Mouse (Mus musculus): ENCODE measurements around the gene Krt9.
"Not testable (repeated sequence)": the region's sequence is repeated elsewhere in the genome, so short reads cannot be mapped to it uniquely, and the experiment has no call there.

Krt9 gene

DNA sequence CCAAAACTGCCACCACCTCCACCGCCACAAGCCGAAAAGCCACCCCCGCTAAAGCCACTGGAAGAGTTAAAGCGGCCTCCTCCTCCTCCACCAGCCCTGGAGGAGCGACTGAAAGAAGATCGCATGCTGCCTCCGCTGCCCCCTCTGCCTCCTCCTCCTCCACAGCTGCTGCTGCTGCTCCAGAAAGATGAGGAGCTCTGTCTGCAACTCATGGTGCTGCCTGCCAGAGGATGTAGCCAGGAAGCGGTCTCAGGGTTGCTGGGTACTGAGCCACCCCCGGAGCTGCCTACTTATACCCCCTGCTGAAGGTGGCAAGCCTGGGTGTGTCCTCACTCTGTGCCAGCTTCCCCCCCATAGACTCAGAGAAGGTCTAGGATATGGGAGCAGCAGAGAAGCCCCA is at the start of gene Krt9:
Gene Krt9 (minus strand): TSS at position 255 of the 400 bp plus-strand sequence.
- no peak for DNase-seq (ENCODE audit: low spot score)

DNA sequence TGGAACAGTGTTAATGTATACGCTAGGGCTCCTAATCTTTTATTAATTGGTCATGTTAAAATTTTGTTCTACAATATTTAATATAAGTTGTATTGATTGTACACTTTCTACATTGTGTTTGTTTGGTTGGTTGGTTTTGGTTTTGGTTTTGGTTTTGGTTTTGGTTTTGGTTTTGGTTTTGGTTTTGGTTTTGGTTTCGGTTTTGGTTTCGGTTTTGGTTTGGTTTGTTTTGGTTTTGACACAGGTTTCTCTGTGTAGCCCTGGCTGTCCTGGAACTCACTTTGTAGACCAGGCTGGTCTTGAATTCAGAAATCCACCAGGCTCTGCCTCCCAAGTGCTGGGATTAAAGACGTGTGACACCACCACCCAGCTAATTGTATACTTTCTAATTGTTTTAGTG is 47.2 kb upstream of the Krt9 start:
- not testable (repeated sequence) for DNase-seq (ENCODE audit: low spot score)

DNA sequence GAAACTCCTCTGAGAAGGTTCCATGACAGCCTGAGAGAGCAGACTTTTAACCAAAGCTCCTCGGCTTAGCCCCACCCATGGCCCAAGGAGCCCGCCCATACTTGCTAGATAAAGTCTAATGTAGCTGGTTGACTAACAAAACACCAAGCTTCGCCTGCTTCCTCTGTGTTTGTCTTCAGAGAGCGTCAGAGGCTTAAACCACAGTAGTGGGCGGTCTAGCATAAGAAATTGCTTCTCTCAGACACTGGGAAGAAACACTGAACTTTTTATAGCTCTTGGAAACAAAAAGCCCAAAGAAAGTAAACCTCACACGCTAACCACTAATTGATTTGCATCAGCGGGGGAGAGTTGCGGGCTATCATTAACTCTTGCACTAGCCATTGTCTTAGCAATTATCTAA is 28.7 kb upstream of the Krt9 start:
- no peak for DNase-seq (ENCODE audit: low spot score)

DNA sequence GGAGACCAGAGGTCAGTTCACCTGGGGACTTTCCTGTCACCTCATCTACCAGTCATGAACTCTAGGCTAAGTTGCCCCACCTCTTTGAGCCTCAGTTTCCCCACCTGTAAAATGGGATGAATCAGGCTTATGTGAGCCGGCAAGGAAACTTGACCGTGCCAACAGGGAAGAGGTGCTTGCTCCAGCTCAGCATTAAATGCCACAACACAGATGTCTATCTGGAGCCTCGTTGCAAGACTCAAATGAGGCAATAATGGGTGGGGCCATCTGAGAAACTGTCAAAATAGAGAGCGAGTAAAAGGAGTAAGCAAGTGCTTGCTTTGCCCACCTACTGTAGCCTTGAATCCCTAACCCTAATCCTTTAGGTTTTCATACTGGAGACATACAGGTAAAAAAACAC is 26.3 kb upstream of the Krt9 start:
- no peak for DNase-seq (ENCODE audit: low spot score)

DNA sequence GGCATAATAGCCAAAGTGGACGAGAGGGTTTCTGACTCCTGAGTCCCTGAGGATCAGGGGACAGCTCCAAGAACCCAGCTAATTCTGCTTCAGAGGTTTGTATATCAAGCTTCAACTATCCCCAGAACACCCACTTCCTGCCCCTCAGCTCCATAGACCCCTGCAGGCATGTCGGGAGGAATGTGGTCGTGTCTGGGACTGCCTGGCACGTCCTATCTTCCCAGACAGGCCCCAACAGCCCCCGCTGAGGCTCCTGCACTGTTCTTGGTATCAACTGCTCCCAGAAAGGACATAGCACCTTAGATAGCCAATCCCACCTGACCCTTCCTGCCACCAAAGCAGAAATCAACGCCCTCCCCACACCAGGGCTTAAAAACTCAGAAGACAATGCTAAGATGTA is 15.5 kb upstream of the Krt9 start:
- DNase-seq (ENCODE audit: low spot score) = no peak

DNA sequence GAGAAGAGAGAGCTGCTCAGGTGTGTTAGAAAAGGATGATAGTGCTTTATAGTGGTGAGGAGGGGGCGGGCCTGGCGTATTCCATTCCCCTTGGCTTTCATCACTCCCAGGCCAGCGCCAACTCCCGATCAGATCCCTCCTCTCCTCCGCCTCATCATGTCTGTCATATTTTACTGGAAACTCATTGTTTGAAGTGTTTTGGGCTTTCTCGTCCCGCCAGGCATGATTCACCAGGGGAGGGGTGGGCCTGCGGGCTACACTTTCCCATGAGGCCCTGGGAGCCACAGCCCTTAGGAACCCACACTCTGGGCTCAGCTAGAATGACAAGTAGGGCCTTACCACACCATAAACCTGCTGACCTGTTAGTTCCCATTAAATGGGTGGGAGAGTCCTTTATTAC is 14.5 kb upstream of the Krt9 start, which contains the start of gene Krt14:
Gene Krt14 (minus strand): TSS at position 51 of the 400 bp plus-strand sequence.
- no peak for DNase-seq (ENCODE audit: low spot score)

DNA sequence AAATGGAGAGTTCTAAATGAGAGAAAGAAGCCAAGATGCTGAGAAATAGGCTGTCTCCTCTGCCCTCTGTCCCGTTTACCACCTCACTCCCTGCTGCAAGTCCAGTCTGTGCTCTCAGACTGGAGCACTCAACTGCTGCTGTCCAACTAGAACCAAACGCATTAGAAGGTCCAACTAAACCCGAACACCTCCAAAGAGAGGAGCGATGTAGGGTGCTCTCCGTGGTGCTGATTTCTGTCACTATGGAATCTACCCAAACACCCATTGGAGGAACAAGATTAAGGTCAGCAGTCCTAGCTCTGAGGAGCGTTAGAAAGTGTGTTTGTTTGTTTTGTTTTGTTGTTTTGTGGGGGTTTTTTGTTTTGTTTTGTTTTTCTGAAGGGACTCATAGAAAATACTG is 10.4 kb upstream of the Krt9 start:
- DNase-seq (ENCODE audit: low spot score) = peak; percentile 26

DNA sequence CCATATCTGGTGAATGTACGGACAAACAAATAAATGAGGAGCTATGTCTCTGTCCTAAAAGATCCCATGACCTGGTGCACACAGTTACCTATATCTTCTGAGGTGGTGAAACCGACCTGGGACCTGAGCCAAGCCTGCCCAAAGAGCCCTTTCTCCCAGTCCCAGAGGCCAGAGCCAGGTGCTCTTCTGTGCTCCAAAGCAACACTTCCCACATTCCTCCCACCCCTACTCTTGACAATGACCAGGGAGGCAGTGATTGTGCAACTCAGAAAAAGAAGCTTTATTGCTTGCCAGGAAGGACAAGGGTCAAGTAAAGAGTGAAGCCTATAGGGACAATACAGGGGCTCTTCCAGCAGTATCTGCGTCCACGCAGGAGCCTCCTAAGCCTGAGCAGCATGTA is 9.9 kb upstream of the Krt9 start:
- DNase-seq (ENCODE audit: low spot score) = no peak

DNA sequence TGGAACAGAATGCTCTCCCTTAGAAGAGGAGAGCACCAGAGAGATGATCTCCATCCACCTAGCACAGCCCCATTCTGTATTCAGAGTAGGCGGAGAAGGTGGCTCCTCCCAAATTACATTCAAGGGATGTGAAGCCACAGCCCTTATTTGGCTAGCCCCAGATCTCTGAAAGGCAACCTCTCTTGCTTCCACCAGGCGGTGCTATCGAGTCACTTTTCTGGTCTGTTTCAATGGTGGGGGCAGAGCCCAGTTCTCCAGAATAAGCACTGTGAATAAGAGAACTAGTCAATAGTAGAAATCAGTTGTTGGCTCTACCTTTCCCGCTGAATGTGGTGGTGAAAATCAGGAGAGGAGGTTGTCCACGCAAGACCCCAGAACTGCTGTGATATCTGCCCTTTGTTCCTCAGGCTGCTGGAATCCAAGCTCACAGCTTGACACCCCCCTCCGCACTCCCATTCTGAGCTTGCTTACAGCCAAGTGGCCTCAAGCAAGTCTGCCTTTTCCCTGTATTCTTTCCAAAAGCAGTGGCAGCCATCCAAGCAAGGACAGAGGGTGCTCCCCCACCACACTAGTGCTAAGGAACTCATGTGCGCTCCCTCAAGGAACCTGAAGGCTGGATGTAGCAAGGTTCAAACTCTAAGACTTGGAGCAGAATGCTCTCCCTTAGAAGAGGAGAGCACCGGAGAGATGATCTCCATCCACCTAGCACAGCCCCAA is 7.2 kb upstream of the Krt9 start:
- DNase-seq (ENCODE audit: low spot score) = peak; percentile 10

DNA sequence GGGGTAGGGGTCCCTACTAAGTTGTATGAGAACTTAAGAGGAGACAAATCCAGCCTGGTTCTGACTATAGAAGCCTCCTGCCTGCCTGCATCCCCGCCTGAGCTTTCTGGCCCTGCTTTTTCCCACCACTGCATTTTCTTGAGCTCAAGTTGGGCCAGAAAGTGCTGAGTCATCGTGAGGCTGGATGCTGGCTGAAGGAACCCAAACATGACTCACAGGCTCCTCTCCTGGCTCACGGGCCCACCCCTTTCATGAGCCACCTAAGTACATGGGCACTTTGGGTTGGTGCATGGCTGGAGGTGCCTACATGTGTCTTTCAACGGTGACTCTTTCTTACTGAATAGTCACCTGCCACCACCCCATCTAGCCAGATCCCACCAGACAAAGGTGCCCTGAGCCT is 5.6 kb upstream of the Krt9 start:
- no peak for DNase-seq (ENCODE audit: low spot score)

DNA sequence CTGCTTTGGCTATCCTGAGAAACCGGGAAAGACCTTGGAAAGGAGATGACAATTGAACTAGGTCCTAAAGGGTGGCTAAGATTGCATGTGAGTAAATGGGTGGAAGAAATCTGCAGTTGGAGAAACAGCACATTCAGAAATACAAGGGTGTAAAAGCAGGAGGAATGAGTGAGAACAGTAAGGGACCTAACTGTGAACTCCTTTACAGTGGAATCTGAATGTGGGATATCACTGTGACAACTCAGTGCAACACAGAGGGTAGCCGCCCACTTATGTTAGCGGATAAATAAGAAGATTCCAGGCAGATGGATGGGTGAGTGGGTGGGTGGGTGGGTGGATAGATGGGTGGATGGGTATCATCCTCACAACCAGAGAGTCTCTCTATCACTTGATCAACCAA is 1.2 kb downstream of the Krt9 start:
- no peak for DNase-seq (ENCODE audit: low spot score)

DNA sequence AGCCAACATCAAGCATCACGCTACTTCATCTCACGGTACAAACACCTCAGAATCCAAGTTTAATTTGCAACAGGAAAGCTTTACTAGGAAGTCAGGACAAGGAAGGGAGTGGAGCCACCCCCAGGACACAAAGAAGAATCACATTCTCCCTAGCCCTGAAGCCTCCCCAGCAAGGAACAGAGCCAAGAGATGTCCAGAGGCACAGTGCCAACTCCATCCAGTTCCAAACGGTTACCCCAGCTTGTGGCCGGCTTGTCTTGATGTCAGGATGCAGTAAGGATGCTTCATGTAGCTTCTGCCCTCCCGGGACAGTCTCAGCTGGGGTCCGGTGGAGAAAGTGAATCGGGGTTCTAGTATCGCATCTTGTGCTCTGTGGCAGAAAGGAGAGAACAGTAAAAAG is 6.3 kb downstream of the Krt9 start:
- no peak for DNase-seq (ENCODE audit: low spot score)

DNA sequence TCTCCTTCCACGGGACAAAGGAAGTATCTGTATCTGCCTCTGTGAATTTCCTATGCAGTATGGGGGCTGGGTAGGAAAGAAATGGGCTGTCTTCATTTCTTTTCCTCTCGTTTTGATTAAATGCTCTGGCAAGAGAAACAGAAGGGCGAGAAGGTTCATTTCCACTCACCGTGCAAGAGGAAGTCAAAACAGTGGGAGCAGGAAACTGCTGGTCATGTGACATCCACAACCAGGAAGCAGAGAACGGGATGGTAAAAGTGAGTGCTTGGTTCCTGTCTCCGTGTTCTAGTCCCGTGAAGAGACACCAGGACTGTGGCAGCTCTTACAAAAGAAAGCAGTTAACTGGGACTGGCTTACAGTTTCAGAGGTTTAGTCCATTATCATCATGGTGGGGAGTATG is 11.3 kb downstream of the Krt9 start:
- DNase-seq (ENCODE audit: low spot score) = no peak

DNA sequence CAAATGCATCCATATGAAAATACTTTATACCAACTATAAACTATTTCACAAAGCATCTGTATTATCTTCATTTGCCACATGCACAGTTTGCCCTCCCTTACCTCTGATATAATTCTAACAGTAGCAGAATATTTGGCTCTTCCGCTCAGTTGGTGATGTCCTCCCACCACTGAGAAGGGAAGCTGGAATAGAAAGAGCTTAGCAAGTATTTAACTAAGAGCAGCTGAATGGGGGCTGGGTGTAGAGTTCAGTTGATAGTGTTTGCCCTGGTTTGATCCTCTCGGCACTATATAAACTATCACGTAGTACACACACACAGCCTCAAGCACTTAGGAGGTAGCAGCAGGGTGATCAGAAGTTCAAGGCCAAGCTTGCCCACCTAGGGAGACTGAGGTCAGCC is 13.8 kb downstream of the Krt9 start:
- no peak for DNase-seq (ENCODE audit: low spot score)

DNA sequence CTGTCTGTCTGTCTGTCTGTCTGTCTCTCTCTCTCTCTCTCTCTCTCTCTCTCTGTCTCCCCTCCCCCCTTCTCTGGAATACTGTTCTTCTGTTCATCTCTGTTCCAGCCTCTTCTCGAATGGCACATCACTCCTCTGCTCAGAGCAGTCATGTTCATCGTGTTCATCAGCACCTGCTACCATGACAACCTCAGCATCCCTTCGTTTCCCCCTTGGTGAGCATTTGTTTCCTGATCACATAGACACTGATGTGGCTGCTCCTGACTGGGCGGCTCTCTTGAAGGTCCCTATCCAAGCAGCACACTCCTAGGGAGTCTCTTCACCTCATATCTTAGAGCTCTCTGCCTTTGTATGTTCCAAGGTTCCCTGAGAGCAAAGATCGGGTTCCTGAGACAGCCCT is 14.7 kb downstream of the Krt9 start:
- no peak for DNase-seq (ENCODE audit: low spot score)

DNA sequence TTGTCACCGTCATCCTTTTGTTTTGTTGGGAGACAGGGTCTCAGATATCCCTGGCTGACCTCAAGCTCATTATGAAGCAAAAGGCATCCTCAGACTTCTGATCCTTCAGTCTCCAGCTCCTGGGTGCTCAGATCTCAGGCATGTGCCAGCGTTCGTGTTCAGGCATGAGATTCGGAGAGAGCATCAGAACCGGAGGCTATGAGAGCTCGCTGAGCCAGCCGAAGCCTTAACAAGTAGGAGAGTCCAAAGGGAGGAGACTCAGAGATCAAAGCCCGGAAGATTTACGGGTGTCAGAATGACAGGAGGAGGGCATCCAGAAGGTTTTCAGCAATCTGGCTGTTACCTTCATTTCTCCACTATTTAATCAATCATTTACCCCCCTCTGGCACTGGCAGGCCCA is 16.3 kb downstream of the Krt9 start:
- no peak for DNase-seq (ENCODE audit: low spot score)

DNA sequence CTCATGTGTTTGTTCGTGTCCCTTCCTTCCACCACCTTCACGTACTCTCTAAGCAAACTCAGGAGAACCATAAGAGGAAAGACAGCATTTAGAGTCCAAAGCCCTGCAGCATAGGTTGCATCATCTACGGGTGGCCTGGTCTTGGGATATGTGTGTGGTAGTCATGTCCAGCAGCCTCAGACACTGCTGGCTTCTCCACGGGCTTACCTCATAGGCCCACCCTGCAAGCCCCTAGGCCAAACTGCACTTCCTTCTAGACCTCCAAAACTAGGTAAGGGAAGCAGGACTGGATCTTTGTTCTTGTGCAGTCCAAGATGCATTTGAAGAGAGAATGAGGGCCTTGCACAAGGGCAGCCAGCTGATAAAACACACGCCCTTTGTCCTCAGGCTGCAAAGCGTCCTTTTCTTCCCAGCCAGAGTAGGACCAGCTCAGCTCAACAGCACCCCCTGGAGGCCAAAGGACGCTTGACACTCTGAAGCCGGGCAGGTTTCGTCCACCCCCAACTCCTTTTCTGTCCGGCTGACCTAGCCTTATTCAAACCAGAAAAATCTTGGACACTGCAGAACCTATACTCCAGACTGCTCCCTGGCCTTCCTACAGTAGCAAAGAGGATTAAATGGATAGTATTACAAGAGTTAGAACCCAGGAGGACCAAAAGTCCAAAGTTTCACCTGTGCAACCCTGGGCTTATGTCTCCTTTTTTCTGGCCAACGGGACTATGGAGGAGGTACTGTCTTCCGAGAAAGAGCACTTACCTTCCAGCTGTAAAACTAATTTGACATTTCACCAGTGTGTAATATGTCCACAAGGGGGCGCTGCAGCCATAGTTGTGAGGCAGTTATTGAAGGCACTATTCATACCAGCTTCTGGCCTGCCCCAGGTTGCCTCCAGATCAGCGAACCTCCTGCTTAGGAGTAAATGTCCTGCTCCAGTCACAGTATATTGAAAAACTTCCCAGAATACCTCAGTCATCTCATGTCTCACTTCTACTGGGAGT is 24.0 kb downstream of the Krt9 start:
- peak; percentile 76 for DNase-seq (ENCODE audit: low spot score)

DNA sequence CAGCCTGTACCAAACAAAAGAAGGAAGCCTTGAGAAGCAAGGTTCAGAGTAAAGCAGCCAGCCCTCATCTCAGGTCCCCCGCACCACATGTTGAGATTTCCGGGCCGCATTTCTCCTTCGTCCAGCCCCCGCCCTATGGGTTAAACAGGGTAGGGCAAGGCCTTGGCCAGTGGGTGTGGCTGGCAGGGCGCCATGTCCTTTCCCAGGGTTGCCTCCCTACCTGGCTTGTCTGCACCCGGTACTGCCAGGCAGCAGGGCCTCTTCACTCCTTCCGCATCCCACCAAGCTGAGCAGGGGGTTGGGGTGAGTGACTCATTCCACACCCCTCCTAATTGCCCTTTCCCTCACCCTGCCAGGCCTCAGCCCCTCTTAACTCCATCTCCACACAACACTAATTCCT is 25.0 kb downstream of the Krt9 start:
- peak; percentile 77 for DNase-seq (ENCODE audit: low spot score)

DNA sequence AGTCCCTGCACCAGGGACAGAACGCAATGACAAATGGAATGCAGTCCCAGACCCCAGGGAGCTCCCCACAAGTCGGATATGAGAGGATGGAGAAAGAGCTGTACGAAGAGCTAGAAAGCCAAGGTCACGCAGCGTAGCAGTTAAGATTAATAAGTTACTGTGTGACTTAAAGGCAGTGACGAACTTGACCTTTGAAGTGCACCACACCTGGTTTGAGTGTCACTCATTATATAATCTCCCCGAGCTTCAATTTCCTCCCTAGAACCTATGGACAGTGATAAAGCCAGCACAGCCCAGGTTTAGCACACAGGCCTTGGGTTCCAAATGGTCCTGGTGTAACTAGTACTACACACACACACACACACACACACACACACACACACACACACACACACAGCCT is 28.7 kb downstream of the Krt9 start:
- DNase-seq (ENCODE audit: low spot score) = no peak

DNA sequence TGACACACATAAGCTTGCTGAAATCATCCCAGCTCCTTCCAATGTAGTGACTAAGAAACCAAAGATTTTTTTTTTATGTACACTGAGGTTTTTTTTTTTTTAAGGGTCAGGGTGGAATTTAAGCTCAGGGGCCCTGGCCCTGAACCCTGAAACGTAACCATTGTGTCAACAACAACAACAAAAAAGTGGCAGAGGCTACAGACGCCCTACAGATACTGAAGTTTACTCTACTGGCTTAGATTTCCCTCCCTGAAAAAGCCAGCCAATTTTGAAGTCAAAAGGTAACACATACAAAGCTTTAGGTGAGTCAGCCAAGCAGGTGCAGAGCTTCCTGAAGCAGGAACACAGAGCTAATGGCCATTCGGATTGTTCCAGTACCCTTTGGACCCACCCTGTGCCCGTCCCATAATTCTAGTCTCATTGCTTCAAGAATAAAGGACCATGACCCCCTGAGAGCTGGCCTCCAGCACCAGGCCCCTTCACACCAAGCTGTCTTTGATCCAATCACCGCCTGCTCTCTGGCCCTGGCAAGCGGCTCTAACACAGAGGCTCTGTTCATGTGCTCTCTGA is 35.1 kb downstream of the Krt9 start:
- DNase-seq (ENCODE audit: low spot score) = no peak

DNA sequence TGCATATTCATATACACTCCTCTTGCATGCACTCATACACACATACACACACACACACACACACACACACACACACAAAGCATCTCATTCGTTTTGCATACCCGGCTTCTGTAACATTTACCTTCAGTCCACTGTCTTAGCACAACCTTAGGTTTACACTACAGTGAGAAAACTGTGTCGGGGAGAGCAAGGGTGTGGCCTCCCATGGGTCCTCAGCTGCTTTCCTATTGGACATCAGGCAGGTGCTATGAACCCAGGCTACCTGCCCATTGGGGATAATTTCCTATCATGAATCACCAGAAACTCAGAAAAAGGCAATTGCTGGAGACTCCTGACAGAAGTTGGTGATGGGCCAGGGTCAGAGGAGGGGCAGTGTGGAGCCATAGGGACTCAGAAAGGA is 35.7 kb downstream of the Krt9 start:
- no peak for DNase-seq (ENCODE audit: low spot score)

DNA sequence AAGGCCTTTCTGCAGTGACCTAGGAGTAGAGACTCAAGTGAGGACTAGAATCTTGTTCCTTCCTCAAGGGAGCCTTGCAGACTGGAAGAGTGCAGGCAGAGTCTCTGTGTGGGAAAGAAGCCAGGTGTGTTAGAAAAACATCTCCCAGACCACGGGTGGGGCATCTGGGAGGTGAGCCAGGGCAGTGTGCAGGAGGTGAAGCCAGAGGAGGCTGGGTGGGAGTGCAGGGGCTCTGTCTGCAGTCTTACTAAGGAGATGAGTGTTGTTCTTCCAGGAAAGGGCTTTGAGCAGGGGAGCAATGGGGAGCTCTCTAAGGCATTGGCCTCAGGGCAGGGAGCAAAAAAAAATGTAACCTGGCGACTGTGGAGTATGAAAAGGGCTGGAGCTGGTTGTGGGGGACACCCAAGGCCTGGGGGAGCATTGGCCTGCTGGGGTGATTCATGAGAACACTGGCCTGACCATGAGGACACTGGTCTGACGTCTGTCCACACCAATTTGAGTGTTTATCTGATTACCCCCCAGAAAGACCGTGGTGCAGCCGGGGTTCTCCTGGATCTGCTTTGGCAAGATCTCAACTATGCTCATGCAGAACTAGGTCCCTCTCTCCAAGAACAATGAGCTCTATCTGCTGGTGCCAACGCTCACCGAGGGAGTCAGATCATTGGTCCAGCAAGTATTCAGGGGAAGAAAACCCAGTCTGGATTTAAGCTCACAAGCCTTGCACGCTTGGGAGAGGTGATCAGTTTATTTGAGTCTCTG is 37.4 kb downstream of the Krt9 start:
- DNase-seq (ENCODE audit: low spot score) = no peak
